Mouse (Mus musculus): Measurements from ENCODE around the gene Mfap4.

DNA sequence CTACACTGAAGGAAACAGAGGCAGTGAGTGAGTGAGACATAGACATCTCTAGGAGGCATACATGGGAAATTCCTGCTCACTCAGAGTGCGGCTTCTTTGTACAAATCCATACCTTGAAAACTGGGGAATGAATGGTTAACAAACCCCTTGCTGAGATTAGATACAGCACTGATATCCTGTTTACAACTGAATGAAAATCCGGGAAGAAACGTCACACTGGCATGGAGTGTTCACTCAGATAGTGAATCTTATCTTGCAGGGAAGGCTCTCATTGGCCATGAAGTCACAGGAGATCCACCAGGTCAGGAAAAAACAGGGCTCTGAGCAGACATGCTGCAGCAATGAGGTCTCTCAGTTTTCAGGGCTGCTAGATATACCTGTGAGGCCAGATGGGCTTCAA is 51.7 kb downstream of the Mfap4 start:
- TF ChIP-seq CTCF (IDR thresholded peaks at IDR 0.05; ENCODE audit: insufficient read depth, low read depth, low read length) (no peak), POLR2A (IDR thresholded peaks at IDR 0.05; ENCODE audit: insufficient read depth, low read depth, low read length) (no peak)

Data from olfactory bulb, adult 2 months (tissue).